Mouse (Mus musculus) cortical plate, adult 2 months (tissue): ENCODE measurements around the gene Zfp708.

ENCODE experiments used
- CTCF ChIP-seq: fragments of 200-500 bp; IDR thresholded peaks from 2 replicates; pipeline ENCODE4 v1.5.1; 2011; ENCODE audit warnings: mild to moderate bottlenecking, control low read depth, low read length; ENCODE audit not compliant: insufficient read depth; ENCODE audit errors: extremely low read depth
- POLR2A ChIP-seq: fragments of 200-500 bp; IDR thresholded peaks from 2 replicates; pipeline ENCODE4 v1.6.1; 2011; ENCODE audit warnings: mild to moderate bottlenecking, low read length, control low read depth; ENCODE audit not compliant: insufficient read depth; ENCODE audit errors: extremely low read depth

DNA sequence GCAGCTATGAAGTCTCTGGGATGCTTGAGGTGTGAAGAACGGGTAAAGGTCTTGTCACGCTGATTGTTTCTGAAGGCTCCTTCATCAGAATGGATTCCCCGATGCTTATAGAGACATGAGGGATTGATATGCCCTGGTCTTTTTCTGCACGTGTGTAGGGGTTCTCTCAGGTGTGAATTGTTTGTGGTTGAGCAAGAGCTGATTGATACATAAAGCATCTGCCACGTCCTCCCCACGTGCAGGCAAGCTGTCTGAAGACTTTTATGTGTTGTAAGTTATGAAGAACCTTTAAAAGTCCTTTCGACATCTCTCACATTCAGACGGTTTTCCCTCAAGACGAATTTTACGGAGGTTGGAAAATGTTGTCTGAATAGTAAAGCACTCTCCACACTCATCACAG is at the start of gene Zfp708:
- no peak for TF ChIP-seq CTCF
- no peak for TF ChIP-seq POLR2A
